Mouse (Mus musculus) mammary gland, adult 2 months (tissue): ENCODE data around the gene Gipc1. TPM values are rescaled to one million over a fixed set of nuclear protein-coding genes. Genes with fewer than 3 reads are reported as not detected.

Experiments used
- polyA plus RNA-seq: library from polyadenylated mRNA; depleted of rRNA; stranded (reverse); fragments of >200 nt; gene quantifications from 2 replicates; pipeline ENCODE4 v1.2.3, GENCODE M21; 2012; ENCODE audit warnings: low replicate concordance; rRNA removed

The Gipc1 gene
- polyA plus RNA-seq, result 35.8 and 60.6 TPM in 2 replicates

GRCm38 (mm10) chr8:83652030-83652743, at the start of gene Gipc1:
TSS of gene Gipc1 (plus strand) at chr8:83652677.

DNA sequence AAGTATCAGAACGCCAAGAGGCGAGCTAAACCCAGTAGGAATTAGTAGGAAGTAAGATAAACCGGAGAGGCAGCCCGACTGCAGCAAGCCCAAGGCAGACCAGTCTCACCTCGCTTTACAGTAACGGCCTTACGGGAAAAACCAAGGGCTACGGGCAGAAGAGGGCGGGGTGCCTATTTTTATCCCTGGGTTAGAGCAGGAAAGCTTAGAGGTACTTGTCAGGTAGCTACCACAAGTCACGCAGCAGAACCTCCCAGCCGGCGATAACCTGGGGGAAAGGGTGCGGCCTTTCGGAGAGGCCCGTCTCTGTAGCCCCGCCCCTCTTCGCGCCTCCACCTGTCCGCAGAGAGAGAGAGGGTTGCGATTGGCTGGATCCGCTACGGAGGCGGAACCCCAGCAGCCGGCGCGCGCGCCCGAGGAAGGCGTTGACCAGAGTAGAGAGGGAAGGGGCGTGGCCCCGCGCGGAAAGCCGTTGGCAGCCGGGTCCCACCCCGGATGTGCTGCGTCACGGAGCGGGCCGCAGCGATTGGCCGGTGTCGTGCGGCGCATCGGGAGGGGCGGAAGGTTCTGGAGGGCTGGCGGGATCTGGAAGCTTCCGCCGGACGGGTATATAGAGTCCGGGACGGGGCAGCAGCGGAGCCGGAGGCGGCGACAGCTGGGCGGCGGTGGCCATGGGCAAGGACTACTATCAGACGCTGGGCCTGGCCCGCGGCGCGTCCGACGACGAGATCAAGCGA, 44.6 kb upstream of the Gipc1 start, which contains the start of the genes Tecr and Dnajb1:
Gene Tecr, minus strand, starts transcription at position 311 of the 737 bp plus-strand sequence.
Gene Dnajb1, plus strand, starts transcription at position 533 of the 737 bp plus-strand sequence.

GRCm38 (mm10) chr8:83665969-83666865, 13.7 kb downstream of the Gipc1 start, which contains the start of gene Ptger1:
TSS of gene Ptger1 (plus strand) at chr8:83666678.

GRCm38 (mm10) chr8:83698661-83699453, 46.4 kb downstream of the Gipc1 start, which contains the start of gene Pkn1:
TSS of gene Pkn1 (minus strand) at chr8:83699179.

Other genes with a start within 250 kb of the Gipc1 start
- 2.9 and 8.0 TPM in 2 replicates for gene Scoc, start 194.3 kb upstream of the Gipc1 start, polyA plus RNA-seq
- not detected in 2 replicates for gene Olfr370, start 116.9 kb upstream of the Gipc1 start, polyA plus RNA-seq
- gene Ndufb7, start 86.0 kb upstream of the Gipc1 start, polyA plus RNA-seq, result 442 and 514 TPM in 2 replicates
- gene Tecr, start 44.7 kb upstream of the Gipc1 start, polyA plus RNA-seq, result 844 and 1,093 TPM in 2 replicates
- 28.9 and 29.1 TPM in 2 replicates for gene Dnajb1, start 44.5 kb upstream of the Gipc1 start, polyA plus RNA-seq
- gene Ptger1, start 14.0 kb downstream of the Gipc1 start, polyA plus RNA-seq, result 0.65 and 0.94 TPM in 2 replicates
- gene Pkn1, start 46.5 kb downstream of the Gipc1 start, polyA plus RNA-seq, result 135 and 174 TPM in 2 replicates
- 32.8 and 37.7 TPM in 2 replicates for gene Ddx39, start 62.5 kb downstream of the Gipc1 start, polyA plus RNA-seq
- gene Adgre5, start 88.6 kb downstream of the Gipc1 start, polyA plus RNA-seq, result 100.0 and 123 TPM in 2 replicates
- gene Adgrl1, start 247.4 kb downstream of the Gipc1 start, polyA plus RNA-seq, result 40.0 and 49.0 TPM in 2 replicates